In genomic region chr1:185327754-185328345, GRCm38 (mm10) we compare ENCODE assay signal across 8 mouse cellular contexts. TPM values are rescaled to one million over a fixed set of nuclear protein-coding genes. Genes with fewer than 3 reads are reported as not detected.
DNase-seq lines count a peak whose midpoint lies in the region; ATAC-seq and TF ChIP-seq lines count a peak whose summit lies in the region.
"Not testable (repeated sequence)": the region's sequence is repeated elsewhere in the genome, so short reads cannot be mapped to it uniquely, and the experiment has no call there.

No protein-coding gene starts in this region.

- not testable (repeated sequence) for TF ChIP-seq EP300 in liver, postnatal 0 days (IDR thresholded peaks at IDR 0.05; ENCODE audit: low read depth)

- H3K4me3 ChIP-seq in E14TG2a.4 (replicated peaks; ENCODE audit: low read length): peak overlapping the region; percentile 95
- H3K4me3 ChIP-seq in forebrain, embryonic 11.5 days (ENCODE audit: low read depth, low read length): peak overlapping the region; percentile 93; the same call in 1 of the 2 replicates
- H3K4me3 ChIP-seq in heart, embryonic 12.5 days: peak overlapping the region; percentile 93
- H3K4me3 ChIP-seq in hindbrain, embryonic 16.5 days (ENCODE audit: low read length): not testable (repeated sequence)
- peak overlapping the region; percentile 97 for H3K4me3 ChIP-seq in limb, embryonic 10.5 days
- peak overlapping the region; percentile 92 for H3K4me3 ChIP-seq in liver, postnatal 0 days (ENCODE audit: low read depth, low read length)
- peak overlapping the region; percentile 81 for H3K4me3 ChIP-seq in midbrain, embryonic 15.5 days
- peak overlapping the region; percentile 96 for H3K4me3 ChIP-seq in stomach, embryonic 16.5 days (replicated peaks; ENCODE audit: low read length)

- ATAC-seq in forebrain, embryonic 11.5 days (replicated peaks; ENCODE audit: low FRiP score); heart, embryonic 12.5 days (ENCODE audit: insufficient number of reproducible peaks, low FRiP score); hindbrain, embryonic 16.5 days; liver, postnatal 0 days; midbrain, embryonic 15.5 days (replicated peaks); stomach, embryonic 16.5 days (ENCODE audit: insufficient read depth, low FRiP score): not testable (repeated sequence)

- not testable (repeated sequence) for H3K27ac ChIP-seq in forebrain, embryonic 11.5 days (ENCODE audit: low read depth, low read length); heart, embryonic 12.5 days (ENCODE audit: poor library complexity, severe bottlenecking); hindbrain, embryonic 16.5 days (ENCODE audit: low read depth, low read length); limb, embryonic 10.5 days; midbrain, embryonic 15.5 days; stomach, embryonic 16.5 days (ENCODE audit: low read length)
- peak overlapping the region; percentile 87; the same call in 1 of the 2 replicates for H3K27ac ChIP-seq in liver, postnatal 0 days (ENCODE audit: low read depth)

- peaks cover 22% of the 10 kb centered on the region for H3K4me1 ChIP-seq in E14TG2a.4 (replicated peaks; ENCODE audit: low read depth, low read length)
- not testable (repeated sequence) for H3K4me1 ChIP-seq in forebrain, embryonic 11.5 days (replicated peaks; ENCODE audit: control insufficient read depth, insufficient read depth, low read length); heart, embryonic 12.5 days (replicated peaks); stomach, embryonic 16.5 days (ENCODE audit: control insufficient read depth, insufficient read depth, low read length)
- H3K4me1 ChIP-seq in hindbrain, embryonic 16.5 days (ENCODE audit: control insufficient read depth, insufficient read depth, low read depth, low read length): peaks cover 16% of the 10 kb centered on the region
- peaks cover 12% of the 10 kb centered on the region for H3K4me1 ChIP-seq in limb, embryonic 10.5 days
- H3K4me1 ChIP-seq in liver, postnatal 0 days (ENCODE audit: insufficient read depth): peaks cover 17% of the 10 kb centered on the region
- peaks cover 26% of the 10 kb centered on the region for H3K4me1 ChIP-seq in midbrain, embryonic 15.5 days

- peaks cover 43% of the 10 kb centered on the region for H3K36me3 ChIP-seq in E14TG2a.4 (ENCODE audit: insufficient read depth, low read length)
- not testable (repeated sequence) for H3K36me3 ChIP-seq in forebrain, embryonic 11.5 days (ENCODE audit: control insufficient read depth, insufficient read depth, low read length)
- H3K36me3 ChIP-seq in heart, embryonic 12.5 days: peaks cover 38% of the 10 kb centered on the region
- peaks cover 17% of the 10 kb centered on the region; the same call in 1 of the 2 replicates for H3K36me3 ChIP-seq in hindbrain, embryonic 16.5 days (ENCODE audit: control insufficient read depth, insufficient read depth, low read length)
- H3K36me3 ChIP-seq in limb, embryonic 10.5 days: peaks cover 43% of the 10 kb centered on the region
- H3K36me3 ChIP-seq in liver, postnatal 0 days (replicated peaks; ENCODE audit: insufficient read depth, low read length): peaks cover 28% of the 10 kb centered on the region
- peaks cover 16% of the 10 kb centered on the region; the same call in 1 of the 2 replicates for H3K36me3 ChIP-seq in midbrain, embryonic 15.5 days (replicated peaks)
- peaks cover 20% of the 10 kb centered on the region; the same call in 1 of the 2 replicates for H3K36me3 ChIP-seq in stomach, embryonic 16.5 days (ENCODE audit: control insufficient read depth, insufficient read depth, low read length)

- not testable (repeated sequence) for H3K9ac ChIP-seq in forebrain, embryonic 11.5 days (ENCODE audit: low read length); hindbrain, embryonic 16.5 days (ENCODE audit: low read depth, low read length); midbrain, embryonic 15.5 days; stomach, embryonic 16.5 days (ENCODE audit: low read length)
- H3K9ac ChIP-seq in heart, embryonic 12.5 days: peak overlapping the region; percentile 92; the same call in 1 of the 2 replicates
- peak overlapping the region; percentile 94 for H3K9ac ChIP-seq in liver, postnatal 0 days (replicated peaks)

- peak overlapping the region; percentile 69 for H3K4me2 ChIP-seq in forebrain, embryonic 11.5 days (ENCODE audit: low read depth, low read length, severe bottlenecking)
- H3K4me2 ChIP-seq in heart, embryonic 12.5 days: peak overlapping the region; percentile 68
- peak overlapping the region; percentile 93 for H3K4me2 ChIP-seq in hindbrain, embryonic 16.5 days (ENCODE audit: low read length)
- peak overlapping the region; percentile 92 for H3K4me2 ChIP-seq in liver, postnatal 0 days (ENCODE audit: low read depth, low read length)
- H3K4me2 ChIP-seq in midbrain, embryonic 15.5 days: peak overlapping the region; percentile 91
- peak overlapping the region; percentile 68 for H3K4me2 ChIP-seq in stomach, embryonic 16.5 days (ENCODE audit: low read depth, low read length)

- DNase-seq in forebrain, embryonic 11.5 days (ENCODE audit: low spot score); limb, embryonic 10.5 days (ENCODE audit: low spot score); liver, postnatal 0 days: not testable (repeated sequence)

- 67% methylated on average over 3 of the region's 3 CpGs for WGBS in forebrain, embryonic 11.5 days
- 66% methylated on average over 3 of the region's 3 CpGs for WGBS in heart, embryonic 12.5 days
- WGBS in hindbrain, embryonic 16.5 days: 63% methylated on average over 3 of the region's 3 CpGs
- 75% methylated on average over 3 of the region's 3 CpGs for WGBS in limb, embryonic 10.5 days
- 57% methylated on average over 3 of the region's 3 CpGs for WGBS in liver, postnatal 0 days (ENCODE audit: insufficient replicate concordance)
- WGBS in midbrain, embryonic 15.5 days: 67% methylated on average over 3 of the region's 3 CpGs
- 49% methylated on average over 3 of the region's 3 CpGs for WGBS in stomach, embryonic 16.5 days

- not testable (repeated sequence) for H3K27me3 ChIP-seq in E14TG2a.4 (ENCODE audit: insufficient read depth, low read length); forebrain, embryonic 11.5 days (ENCODE audit: control insufficient read depth, insufficient read depth, low read length); heart, embryonic 12.5 days (replicated peaks); hindbrain, embryonic 16.5 days (replicated peaks; ENCODE audit: control insufficient read depth, insufficient read depth, low read length); limb, embryonic 10.5 days (ENCODE audit: low read depth, poor library complexity, severe bottlenecking); liver, postnatal 0 days (ENCODE audit: insufficient read depth, low read length); midbrain, embryonic 15.5 days (replicated peaks); stomach, embryonic 16.5 days (ENCODE audit: control insufficient read depth, insufficient read depth, low read length)

- not testable (repeated sequence) for TF ChIP-seq CTCF in E14TG2a.4 (conservative IDR thresholded peaks at IDR 0.05; ENCODE audit: low read length); liver, postnatal 0 days (IDR thresholded peaks at IDR 0.05; ENCODE audit: low read depth)

- H3K9me3 ChIP-seq in E14TG2a.4 (ENCODE audit: low read length); forebrain, embryonic 11.5 days (ENCODE audit: control insufficient read depth, low read length); heart, embryonic 12.5 days (replicated peaks); hindbrain, embryonic 16.5 days (ENCODE audit: control insufficient read depth, low read length); limb, embryonic 10.5 days (replicated peaks); liver, postnatal 0 days (ENCODE audit: low read length); midbrain, embryonic 15.5 days; stomach, embryonic 16.5 days (replicated peaks; ENCODE audit: control insufficient read depth, low read length): not testable (repeated sequence)

RNA-seq across cellular contexts. Expression of gene Iars2, which starts 1.3 kb away (rescaled TPM):
- polyA plus RNA-seq in forebrain, embryonic 11.5 days (2014; fragmentation: Nextera tagmentation; extraction: Ambion mirVana): 29.8 and 31.5 TPM in 2 replicates
- polyA plus RNA-seq in heart, embryonic 12.5 days (2016; fragmentation: Nextera tagmentation; extraction: Ambion mirVana): 45.3 and 46.9 TPM in 2 replicates
- 18.6 and 19.6 TPM in 2 replicates for polyA plus RNA-seq in hindbrain, embryonic 16.5 days (2015; fragmentation: Nextera tagmentation; extraction: Ambion mirVana)
- 27.8 and 28.0 TPM in 2 replicates for polyA plus RNA-seq in limb, embryonic 10.5 days (2016; fragmentation: Nextera tagmentation; extraction: Ambion mirVana)
- polyA plus RNA-seq in liver, postnatal 0 days (2015; fragmentation: Nextera tagmentation; extraction: Ambion mirVana): 13.8 and 15.3 TPM in 2 replicates
- 18.3 and 20.2 TPM in 2 replicates for polyA plus RNA-seq in midbrain, embryonic 15.5 days (2015; fragmentation: Nextera tagmentation; extraction: Ambion mirVana)
- 36.4 and 37.0 TPM in 2 replicates for polyA plus RNA-seq in stomach, embryonic 16.5 days (2015; fragmentation: Nextera tagmentation; extraction: Ambion mirVana)

RNA-seq across cellular contexts. Expression of gene Bpnt1, which starts 4.1 kb away (rescaled TPM):
- 31.8 and 33.1 TPM in 2 replicates for polyA plus RNA-seq in forebrain, embryonic 11.5 days (2014; fragmentation: Nextera tagmentation; extraction: Ambion mirVana)
- 28.6 and 29.0 TPM in 2 replicates for polyA plus RNA-seq in heart, embryonic 12.5 days (2016; fragmentation: Nextera tagmentation; extraction: Ambion mirVana)
- polyA plus RNA-seq in hindbrain, embryonic 16.5 days (2015; fragmentation: Nextera tagmentation; extraction: Ambion mirVana): 59.2 and 61.5 TPM in 2 replicates
- polyA plus RNA-seq in limb, embryonic 10.5 days (2016; fragmentation: Nextera tagmentation; extraction: Ambion mirVana): 30.6 and 38.7 TPM in 2 replicates
- 21.7 TPM in 2 replicates for polyA plus RNA-seq in liver, postnatal 0 days (2015; fragmentation: Nextera tagmentation; extraction: Ambion mirVana)
- 46.2 and 48.0 TPM in 2 replicates for polyA plus RNA-seq in midbrain, embryonic 15.5 days (2015; fragmentation: Nextera tagmentation; extraction: Ambion mirVana)
- polyA plus RNA-seq in stomach, embryonic 16.5 days (2015; fragmentation: Nextera tagmentation; extraction: Ambion mirVana): 75.9 and 81.3 TPM in 2 replicates

RNA-seq across cellular contexts. Expression of gene Eprs, which starts 35.0 kb away (rescaled TPM):
- polyA plus RNA-seq in forebrain, embryonic 11.5 days (2014; fragmentation: Nextera tagmentation; extraction: Ambion mirVana): 143 and 150 TPM in 2 replicates
- polyA plus RNA-seq in heart, embryonic 12.5 days (2016; fragmentation: Nextera tagmentation; extraction: Ambion mirVana): 110 and 115 TPM in 2 replicates
- polyA plus RNA-seq in hindbrain, embryonic 16.5 days (2015; fragmentation: Nextera tagmentation; extraction: Ambion mirVana): 131 and 136 TPM in 2 replicates
- polyA plus RNA-seq in limb, embryonic 10.5 days (2016; fragmentation: Nextera tagmentation; extraction: Ambion mirVana): 149 and 161 TPM in 2 replicates
- polyA plus RNA-seq in liver, postnatal 0 days (2015; fragmentation: Nextera tagmentation; extraction: Ambion mirVana): 47.4 and 55.4 TPM in 2 replicates
- 129 and 137 TPM in 2 replicates for polyA plus RNA-seq in midbrain, embryonic 15.5 days (2015; fragmentation: Nextera tagmentation; extraction: Ambion mirVana)
- 124 and 128 TPM in 2 replicates for polyA plus RNA-seq in stomach, embryonic 16.5 days (2015; fragmentation: Nextera tagmentation; extraction: Ambion mirVana)
